Mouse (Mus musculus) stomach, postnatal 0 days (tissue): ENCODE data around the gene Mmgt2.

ENCODE experiments used
- CTCF ChIP-seq: IDR thresholded peaks from 2 replicates; pipeline ENCODE4 v1.5.1; 2016; ENCODE audit warnings: antibody characterized with exemption, low read depth, mild to moderate bottlenecking, moderate library complexity
- EP300 ChIP-seq: optimal IDR thresholded peaks from 2 replicates; pipeline ENCODE3; 2016; ENCODE audit warnings: antibody characterized with exemption

DNA sequence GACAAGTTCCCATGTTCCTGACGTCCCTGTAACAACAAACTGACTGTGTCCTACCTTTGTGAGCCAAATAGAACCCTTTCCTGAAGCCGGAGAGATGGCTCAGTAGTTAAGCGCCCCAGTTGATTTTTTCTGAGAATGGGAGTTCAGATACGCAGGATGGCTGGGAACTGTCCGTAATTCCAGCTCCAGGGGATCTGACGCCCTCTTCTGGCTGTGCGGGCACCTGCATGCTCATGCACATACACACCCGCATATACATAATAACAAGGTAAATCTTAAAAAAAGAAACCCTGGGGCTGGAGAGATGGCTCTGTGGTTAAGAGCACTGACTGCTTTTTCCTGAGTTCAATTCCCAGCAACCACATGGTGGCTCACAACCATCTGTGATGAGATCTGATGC is 46.7 kb downstream of the Mmgt2 start:
- no peak for TF ChIP-seq CTCF
- no peak for TF ChIP-seq EP300
